In genomic region chr7:132656548-132656947, GRCm38 (mm10) we compare ENCODE assay signal across 8 mouse cellular contexts. TPM values are rescaled to one million over a fixed set of nuclear protein-coding genes. Genes with fewer than 3 reads are reported as not detected.
DNase-seq lines count a peak whose midpoint lies in the region; ATAC-seq lines count a peak whose summit lies in the region.

No protein-coding gene starts in this region.

- peak; percentile 64 for ATAC-seq in hindbrain, embryonic 12.5 days (ENCODE audit: low FRiP score)

- H3K4me3 ChIP-seq in hindbrain, embryonic 12.5 days = no peak overlapping the region

- peaks cover 27% of the 10 kb centered on the region for H3K4me1 ChIP-seq in hindbrain, embryonic 12.5 days

- H3K27me3 ChIP-seq in hindbrain, embryonic 12.5 days = 0 out of 2 replicates have a peak, but pooled peaks cover 7% of the 10 kb centered on the region

- WGBS in hindbrain, embryonic 12.5 days = 3% methylated on average over 3 of the region's 3 CpGs

- H3K9me3 ChIP-seq in hindbrain, embryonic 12.5 days (replicated peaks) = no peaks in the 10 kb centered on the region

- peak overlapping the region; percentile 57; the same call in 1 of the 2 replicates for H3K27ac ChIP-seq in hindbrain, embryonic 12.5 days

- DNase-seq in NIH3T3 (ENCODE audit: low read depth) = peak; percentile 94
- DNase-seq in cerebellum, adult 9-11 months = peak; percentile 90
- peak; percentile 75 to 81 for DNase-seq in frontal cortex, postnatal 10 days (ENCODE audit: low spot score in 2 of 2)
- DNase-seq in layer of hippocampus, postnatal 10 days (ENCODE audit: low spot score in 2 of 2) = peak; percentile 94 to 95
- DNase-seq in lung, postnatal 10 days = peak; percentile 98
- DNase-seq in ovary, postnatal 14 days (ENCODE audit: low spot score) = peak; percentile 93
- peak; percentile 72 to 93 for DNase-seq in thymus, postnatal 10 days (ENCODE audit: low spot score in 2 of 2)

- 0 out of 2 replicates have a peak overlapping the region, but pooled peaks have one; percentile 8 for H3K4me2 ChIP-seq in hindbrain, embryonic 12.5 days (replicated peaks)

- H3K36me3 ChIP-seq in hindbrain, embryonic 12.5 days = no peaks in the 10 kb centered on the region

- no peak overlapping the region for H3K9ac ChIP-seq in hindbrain, embryonic 12.5 days

RNA-seq across cellular contexts. Expression of gene Lhpp, which starts 46.1 kb away (rescaled TPM):
- polyA plus RNA-seq in hindbrain, embryonic 12.5 days (2016; fragmentation: Nextera tagmentation; extraction: Ambion mirVana) = 17.7 and 17.8 TPM in 2 replicates
- total RNA-seq in layer of hippocampus, postnatal 10 days (2021) = 10 to 100 TPM; 37.9 to 38.6 TPM

RNA-seq across cellular contexts. Expression of gene Nkx1-2, which starts 57.1 kb away (rescaled TPM):
- 2.9 and 6.4 TPM in 2 replicates for polyA plus RNA-seq in hindbrain, embryonic 12.5 days (2016; fragmentation: Nextera tagmentation; extraction: Ambion mirVana)
- total RNA-seq in layer of hippocampus, postnatal 10 days (2021) = not detected
